Mouse (Mus musculus): ENCODE measurements around the gene Gapdhs. TPM values are rescaled to one million over a fixed set of nuclear protein-coding genes. Genes with fewer than 3 reads are reported as not detected.

The Gapdhs gene
- total RNA-seq, 1 experiment, result not detected

- Histone ChIP-seq H3K36me3 (ENCODE audit: control insufficient read depth, insufficient read depth, low read length, poor library complexity, severe bottlenecking) (no peaks in the 10 kb centered on the region), H3K27ac (ENCODE audit: insufficient read depth, low read depth, low read length, poor library complexity, severe bottlenecking) (no peak overlapping the region), H3K9me3 (ENCODE audit: control insufficient read depth, insufficient read depth, low read depth, low read length) (no peaks in the 10 kb centered on the region), H3K4me1 (ENCODE audit: control insufficient read depth in 2 of 2, insufficient read depth in 2 of 2, low read length in 2 of 2, poor library complexity in 1 of 2) (peaks cover 0 to 6% of the 10 kb centered on the region in 2 experiments; a peak in 1 of 4 replicates), H3K9ac (ENCODE audit: insufficient read depth, low read depth, low read length, poor library complexity, severe bottlenecking) (no peak overlapping the region), H3K4me3 (ENCODE audit: insufficient read depth in 1 of 2, low read depth in 1 of 2, low read length in 2 of 2, poor library complexity in 1 of 2, severe bottlenecking in 1 of 2) (no peak overlapping the region)
- TF ChIP-seq CHD2 (IDR thresholded peaks at IDR 0.05; ENCODE audit: low read depth, low read length), result no peak
- no peak for DNase-seq (ENCODE audit: low read depth, low spot score)
- in situ Hi-C loops (cut with MboI; ENCODE audit: low sequenced_read_pairs in 2 of 2, unreplicated experiment in 2 of 2), result no loop called here
Measured at GRCm38 (mm10) chr7:30757001-30757400, 13.5 kb upstream of the Gapdhs start.

GRCm38 (mm10) chr7:30751086-30751669 is 7.7 kb upstream of the Gapdhs start, which contains the start of gene Sbsn:
Gene Sbsn, plus strand, starts transcription at chr7:30751471.
- no peaks in the 10 kb centered on the region for H3K36me3 ChIP-seq (ENCODE audit: control insufficient read depth, insufficient read depth, low read length, poor library complexity, severe bottlenecking)
- no peaks in the 10 kb centered on the region for H3K9me3 ChIP-seq (ENCODE audit: control insufficient read depth, insufficient read depth, low read depth, low read length)
- H3K4me1 ChIP-seq (ENCODE audit: control insufficient read depth in 2 of 2, insufficient read depth in 2 of 2, low read length in 2 of 2, poor library complexity in 1 of 2), result peaks cover 2 to 12% of the 10 kb centered on the region in 2 experiments; a peak in 2 of 4 replicates
- in situ Hi-C loops (cut with MboI; ENCODE audit: low sequenced_read_pairs in 2 of 2, unreplicated experiment in 2 of 2), result no loop called here
- no peak within 1 kb of the TSS for H3K27ac ChIP-seq (ENCODE audit: insufficient read depth, low read depth, low read length, poor library complexity, severe bottlenecking)
- TF ChIP-seq MAFK (IDR thresholded peaks at IDR 0.05; ENCODE audit: insufficient read depth, low read depth, low read length), result no peak
- no peak for TF ChIP-seq CHD2 (IDR thresholded peaks at IDR 0.05; ENCODE audit: low read depth, low read length)
- TF ChIP-seq ZNF384 (IDR thresholded peaks at IDR 0.05; ENCODE audit: low read depth, low read length), result no peak
- no peak for TF ChIP-seq ZC3H11A (IDR thresholded peaks at IDR 0.05; ENCODE audit: borderline replicate concordance, low read depth, low read length)
- TF ChIP-seq HCFC1 (IDR thresholded peaks at IDR 0.05; ENCODE audit: borderline replicate concordance, insufficient read depth, low read length), result no peak
- H3K9ac ChIP-seq (ENCODE audit: insufficient read depth, low read depth, low read length, poor library complexity, severe bottlenecking), result no peak within 1 kb of the TSS
- H3K4me3 ChIP-seq (ENCODE audit: insufficient read depth in 1 of 2, low read depth in 1 of 2, low read length in 2 of 2, poor library complexity in 1 of 2, severe bottlenecking in 1 of 2), result no peak within 1 kb of the TSS
- no peak for DNase-seq (ENCODE audit: low read depth, low spot score)

- Histone ChIP-seq H3K36me3 (ENCODE audit: control insufficient read depth, insufficient read depth, low read length, poor library complexity, severe bottlenecking) (no peaks in the 10 kb centered on the region), H3K9me3 (ENCODE audit: control insufficient read depth, insufficient read depth, low read depth, low read length) (no peaks in the 10 kb centered on the region), H3K9ac (ENCODE audit: insufficient read depth, low read depth, low read length, poor library complexity, severe bottlenecking) (no peak overlapping the region), H3K4me3 (ENCODE audit: insufficient read depth in 1 of 2, low read depth in 1 of 2, low read length in 2 of 2, poor library complexity in 1 of 2, severe bottlenecking in 1 of 2) (no peak overlapping the region), H3K4me1 (ENCODE audit: control insufficient read depth in 2 of 2, insufficient read depth in 2 of 2, low read length in 2 of 2, poor library complexity in 1 of 2) (peaks cover 2 to 12% of the 10 kb centered on the region in 2 experiments; a peak in 2 of 4 replicates), H3K27ac (ENCODE audit: insufficient read depth, low read depth, low read length, poor library complexity, severe bottlenecking) (no peak overlapping the region)
- in situ Hi-C loops (cut with MboI; ENCODE audit: low sequenced_read_pairs in 2 of 2, unreplicated experiment in 2 of 2), result no loop called here
- no peak for DNase-seq (ENCODE audit: low read depth, low spot score)
- TF ChIP-seq ZNF384 (IDR thresholded peaks at IDR 0.05; ENCODE audit: low read depth, low read length), result no peak
- TF ChIP-seq CHD2 (IDR thresholded peaks at IDR 0.05; ENCODE audit: low read depth, low read length), result no peak
- no peak for TF ChIP-seq HCFC1 (IDR thresholded peaks at IDR 0.05; ENCODE audit: borderline replicate concordance, insufficient read depth, low read length)
- TF ChIP-seq MAFK (IDR thresholded peaks at IDR 0.05; ENCODE audit: insufficient read depth, low read depth, low read length), result no peak
- no peak for TF ChIP-seq ZC3H11A (IDR thresholded peaks at IDR 0.05; ENCODE audit: borderline replicate concordance, low read depth, low read length)
Measured at GRCm38 (mm10) chr7:30749824-30750606, 6.5 kb upstream of the Gapdhs start.

DNA sequence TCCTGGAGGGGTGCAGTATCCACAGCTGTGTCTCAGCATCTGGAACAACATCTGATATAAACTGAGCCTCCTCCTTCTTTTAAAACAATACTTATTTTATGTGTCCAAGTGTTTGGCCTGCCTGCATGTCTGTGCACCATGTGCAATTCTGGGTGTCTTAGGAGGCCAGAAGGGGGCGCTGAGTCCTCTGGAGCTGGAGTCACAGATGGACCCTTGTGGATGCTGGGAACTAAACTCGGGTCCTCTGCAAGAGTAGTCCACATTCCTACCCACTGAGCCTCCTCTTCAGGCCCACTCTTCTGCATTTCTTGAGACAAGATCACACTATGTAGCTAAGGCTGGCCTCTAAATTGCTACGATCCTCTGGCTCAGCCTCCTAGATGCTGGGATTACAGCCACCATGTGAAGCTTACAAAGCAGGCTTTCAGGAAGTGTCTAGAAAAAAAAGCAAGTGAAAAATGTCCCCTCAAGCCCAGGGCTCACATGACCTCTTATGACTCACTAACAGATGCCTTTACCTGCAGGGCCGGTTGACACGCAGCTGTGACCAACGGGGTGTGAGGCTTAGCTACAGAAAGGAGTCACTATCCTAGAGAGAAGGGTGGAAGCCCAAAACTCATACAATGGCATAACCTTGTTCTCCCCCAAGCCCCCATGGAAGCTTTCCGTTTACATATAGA is 4.2 kb upstream of the Gapdhs start:
- Histone ChIP-seq H3K4me3 (ENCODE audit: insufficient read depth in 1 of 2, low read depth in 1 of 2, low read length in 2 of 2, poor library complexity in 1 of 2, severe bottlenecking in 1 of 2) (no peak overlapping the region), H3K27ac (ENCODE audit: insufficient read depth, low read depth, low read length, poor library complexity, severe bottlenecking) (no peak overlapping the region), H3K9ac (ENCODE audit: insufficient read depth, low read depth, low read length, poor library complexity, severe bottlenecking) (no peak overlapping the region), H3K36me3 (ENCODE audit: control insufficient read depth, insufficient read depth, low read length, poor library complexity, severe bottlenecking) (no peaks in the 10 kb centered on the region), H3K4me1 (ENCODE audit: control insufficient read depth in 2 of 2, insufficient read depth in 2 of 2, low read length in 2 of 2, poor library complexity in 1 of 2) (peaks cover 2 to 14% of the 10 kb centered on the region in 2 experiments; a peak in 2 of 4 replicates), H3K9me3 (ENCODE audit: control insufficient read depth, insufficient read depth, low read depth, low read length) (no peaks in the 10 kb centered on the region)
- no peak for TF ChIP-seq ZC3H11A (IDR thresholded peaks at IDR 0.05; ENCODE audit: borderline replicate concordance, low read depth, low read length)
- TF ChIP-seq HCFC1 (IDR thresholded peaks at IDR 0.05; ENCODE audit: borderline replicate concordance, insufficient read depth, low read length), result no peak
- TF ChIP-seq CHD2 (IDR thresholded peaks at IDR 0.05; ENCODE audit: low read depth, low read length), result no peak
- no peak for TF ChIP-seq ZNF384 (IDR thresholded peaks at IDR 0.05; ENCODE audit: low read depth, low read length)
- TF ChIP-seq MAFK (IDR thresholded peaks at IDR 0.05; ENCODE audit: insufficient read depth, low read depth, low read length), result no peak
- no peak for DNase-seq (ENCODE audit: low read depth, low spot score)
- in situ Hi-C loops (cut with MboI; ENCODE audit: low sequenced_read_pairs in 2 of 2, unreplicated experiment in 2 of 2), result no loop called here
